Mouse (Mus musculus): ENCODE data around the gene Mageb2. TPM values are rescaled to one million over a fixed set of nuclear protein-coding genes. Genes with fewer than 3 reads are reported as not detected.
"Not testable (repeated sequence)": the region's sequence is repeated elsewhere in the genome, so short reads cannot be mapped to it uniquely, and the experiment has no call there.

Gene Mageb2
- polyA plus RNA-seq (2016; fragmentation: Nextera tagmentation; extraction: Ambion mirVana): not detected in 2 replicates

DNA sequence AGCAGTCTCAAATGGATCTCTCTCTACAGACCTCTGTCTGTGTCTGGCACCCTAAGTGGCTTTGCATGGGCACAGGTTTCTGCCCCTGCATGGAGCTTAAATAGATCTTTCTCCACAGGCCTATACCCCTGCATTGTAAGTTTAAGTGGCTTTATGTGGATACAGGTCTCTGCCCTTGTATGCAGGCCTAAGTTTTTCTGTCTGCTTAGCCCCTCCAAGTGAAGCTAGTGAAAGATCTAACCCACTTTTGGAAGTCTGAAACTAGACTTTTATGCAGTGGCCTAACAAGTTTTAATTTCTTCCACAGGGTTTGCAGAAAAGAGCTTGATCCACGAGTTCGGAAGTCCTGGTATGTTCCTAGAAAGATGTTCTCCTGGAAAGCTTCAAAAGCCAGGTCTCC, at the start of gene Mageb2:
Mageb2 (plus strand) TSS at position 301 of the 400 bp plus-strand sequence.
- H3K4me1 ChIP-seq; H3K36me3 ChIP-seq; H3K27me3 ChIP-seq (ENCODE audit: low read depth, poor library complexity, severe bottlenecking); DNase-seq (ENCODE audit: low spot score); H3K9me3 ChIP-seq (replicated peaks); H3K27ac ChIP-seq (replicated peaks); H3K4me3 ChIP-seq: not testable (repeated sequence)
- WGBS: 97% methylated on average over 2 of the region's 2 CpGs

DNA sequence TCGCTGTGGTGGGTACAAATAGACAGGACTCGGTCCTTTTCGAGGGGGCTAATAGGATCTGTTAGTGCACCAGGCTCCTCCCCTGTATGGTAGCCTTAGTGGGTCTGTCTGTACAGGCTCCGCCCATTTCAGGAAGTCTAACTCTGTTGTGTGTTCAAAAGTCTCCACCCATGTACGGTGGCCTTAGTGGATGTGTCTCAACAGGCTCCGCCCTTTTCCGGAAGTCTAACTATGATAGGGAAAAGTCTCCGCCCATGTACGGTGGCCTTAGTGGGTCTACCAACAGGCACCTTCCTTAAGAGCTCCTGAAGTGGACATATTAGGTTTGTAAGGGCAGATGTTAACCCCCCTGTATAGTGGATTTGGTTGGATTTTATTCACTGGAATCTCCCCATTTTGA, 18.2 kb upstream of the Mageb2 start:
- H3K36me3 ChIP-seq; H3K4me3 ChIP-seq; H3K27ac ChIP-seq (replicated peaks); DNase-seq (ENCODE audit: low spot score); H3K4me1 ChIP-seq; H3K9me3 ChIP-seq (replicated peaks); H3K27me3 ChIP-seq (ENCODE audit: low read depth, poor library complexity, severe bottlenecking): not testable (repeated sequence)
- 93% methylated on average over 9 of the region's 9 CpGs for WGBS

Other genes with a start within 250 kb of the Mageb2 start
- gene Gm5072, start 60.8 kb downstream of the Mageb2 start, polyA plus RNA-seq (2016; fragmentation: Nextera tagmentation; extraction: Ambion mirVana): not detected in 2 replicates
- gene Gm8914, start 148.4 kb downstream of the Mageb2 start, polyA plus RNA-seq (2016; fragmentation: Nextera tagmentation; extraction: Ambion mirVana): not detected in 2 replicates
- gene 1700084M14Rik, start 244.2 kb downstream of the Mageb2 start, polyA plus RNA-seq (2016; fragmentation: Nextera tagmentation; extraction: Ambion mirVana): not detected in 2 replicates